Mouse (Mus musculus) forebrain, embryonic 11.5 days (tissue): ENCODE measurements at regions not wholly inside any gene's neighbourhood (a gene's known extent, or its start where the extent isn't known, plus 50 kb on each side); places are given as distances from the start of the nearest gene placed in this dataset.

Experiments used
- ATAC-seq: fragments of 200-750 bp; cut with Nextera tagmentation; replicated peaks from 2 replicates; pipeline ENCODE4 v1.8.0; 2017; ENCODE audit warnings: moderate TSS enrichment; ENCODE audit not compliant: low FRiP score
- DNase-seq: peaks from one replicate; pipeline ENCODE4 v3.0.0-alpha.2; 2017; ENCODE audit warnings: low spot score
- H3K27ac ChIP-seq: fragments of 300-500 bp; sonication (generic); 2 replicates; pipeline ENCODE4 v1.5.1; 2014; ENCODE audit warnings: low read depth, low read length
- H3K27me3 ChIP-seq: fragments of 300-500 bp; sonication (generic); 2 replicates; pipeline ENCODE4 v1.6.1; 2014; ENCODE audit warnings: mild to moderate bottlenecking, low read length, mixed read lengths; ENCODE audit not compliant: control insufficient read depth, insufficient read depth
- H3K36me3 ChIP-seq: fragments of 300-500 bp; sonication (generic); 2 replicates; pipeline ENCODE4 v1.6.1; 2014; ENCODE audit warnings: mild to moderate bottlenecking, low read length, moderate library complexity, mixed read lengths; ENCODE audit not compliant: control insufficient read depth, insufficient read depth
- H3K4me1 ChIP-seq: fragments of 300-500 bp; sonication (generic); replicated peaks from 2 replicates; pipeline ENCODE4 v1.6.1; 2014; ENCODE audit warnings: low read length, mixed read lengths; ENCODE audit not compliant: control insufficient read depth, insufficient read depth
- H3K4me2 ChIP-seq: fragments of 300-500 bp; sonication (generic); 2 replicates; pipeline ENCODE4 v1.6.1; 2014; ENCODE audit warnings: low read depth, mild to moderate bottlenecking, low read length, moderate library complexity, mixed read lengths; ENCODE audit not compliant: severe bottlenecking
- H3K4me3 ChIP-seq: fragments of 300-500 bp; sonication (generic); 2 replicates; pipeline ENCODE4 v1.5.1; 2014; ENCODE audit warnings: low read depth, low read length
- H3K9ac ChIP-seq: fragments of 300-500 bp; sonication (generic); 2 replicates; pipeline ENCODE4 v1.6.1; 2014; ENCODE audit warnings: low read length
- H3K9me3 ChIP-seq: fragments of 300-500 bp; sonication (generic); 2 replicates; pipeline ENCODE4 v1.6.1; 2016; ENCODE audit warnings: low read length, mixed read lengths; ENCODE audit not compliant: control insufficient read depth
- WGBS: fragments of 180-500 bp; shearing (Covaris S2); extraction: QIAGEN DNeasy Blood & Tissue Kit; methylation state at CpG from one replicate; pipeline ENCODE4 v1.1.7; 2014; 5-methylcytosine and 5-hydroxymethylcytosine counted together

DNA sequence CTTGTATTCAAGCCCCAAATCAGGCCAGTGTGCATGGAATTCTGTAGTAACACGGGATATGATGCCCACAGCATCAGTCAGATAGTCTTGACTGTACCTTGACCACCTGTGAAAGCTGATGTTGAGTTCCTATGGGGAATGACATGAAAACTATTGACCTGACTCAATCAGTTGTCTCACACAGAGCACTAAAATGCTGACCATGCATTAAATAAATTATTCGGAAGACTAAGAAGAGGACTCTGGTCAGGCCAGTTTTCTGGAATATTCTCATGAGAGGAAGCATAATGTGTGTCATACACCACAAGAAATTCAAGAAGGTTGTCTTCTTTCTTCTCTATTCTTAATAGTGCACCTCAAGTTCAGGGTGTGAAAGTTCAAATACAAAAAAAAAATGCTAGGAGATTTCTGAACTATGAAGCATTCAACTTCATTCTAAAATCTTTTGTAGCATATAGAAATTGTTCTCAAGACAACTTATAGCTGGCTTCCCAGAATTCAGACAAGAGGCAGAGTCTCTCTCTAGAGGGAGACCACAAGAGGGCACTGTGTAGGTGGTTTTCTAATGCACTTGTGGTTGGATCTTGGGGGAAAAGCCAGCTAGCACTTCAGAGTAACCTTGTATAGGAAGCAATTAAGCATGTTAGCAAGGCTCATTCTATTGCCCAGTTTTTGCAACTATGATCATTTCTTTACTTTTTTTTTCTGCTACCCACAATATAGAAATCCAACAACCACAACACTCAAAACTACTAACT lies 279.7 kb downstream of the Nsun3 start:
- WGBS: 63% methylated on average over 2 of the region's 2 CpGs
- Histone ChIP-seq H3K4me1 (no peaks in the 10 kb centered on the region), H3K4me2 (no peak overlapping the region), H3K36me3 (no peaks in the 10 kb centered on the region), H3K4me3 (no peak overlapping the region), H3K27me3 (no peaks in the 10 kb centered on the region), H3K9me3 (no peaks in the 10 kb centered on the region), H3K27ac (no peak overlapping the region), H3K9ac (no peak overlapping the region)
- ATAC-seq: no peak
- DNase-seq: no peak

DNA sequence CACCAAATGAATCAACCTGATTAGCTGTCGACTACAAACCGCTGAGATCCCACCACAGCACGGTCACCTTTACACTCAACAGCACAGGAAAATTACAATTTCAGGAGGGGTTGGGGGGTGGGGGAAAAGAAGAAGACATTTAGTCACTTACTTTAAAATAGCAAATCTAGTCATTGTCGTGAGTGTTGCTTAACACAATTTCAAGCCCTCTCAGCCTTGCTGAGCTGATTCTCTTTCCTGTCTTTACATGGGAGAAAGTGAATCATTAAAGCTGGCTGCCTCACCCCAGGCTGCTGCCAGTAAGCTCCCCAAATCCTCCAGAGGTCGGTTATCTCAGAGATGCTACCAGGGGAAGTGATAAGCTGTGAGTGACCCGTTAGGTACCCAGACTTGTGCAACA lies 285.7 kb downstream of the Nsun3 start:
- H3K27ac ChIP-seq: no peak overlapping the region
- 73% methylated on average over 6 of the region's 6 CpGs for WGBS
- no peak overlapping the region for H3K9ac ChIP-seq
- H3K4me3 ChIP-seq: no peak overlapping the region
- no peaks in the 10 kb centered on the region for H3K36me3 ChIP-seq
- no peaks in the 10 kb centered on the region for H3K27me3 ChIP-seq
- no peak for DNase-seq
- no peak for ATAC-seq
- no peaks in the 10 kb centered on the region for H3K9me3 ChIP-seq
- no peaks in the 10 kb centered on the region for H3K4me1 ChIP-seq
- no peak overlapping the region for H3K4me2 ChIP-seq

GRCm38 (mm10) chr16:62500334-62500733 lies 286.3 kb downstream of the Nsun3 start:
- no peaks in the 10 kb centered on the region for H3K4me1 ChIP-seq
- WGBS: 75% methylated on average over 6 of the region's 6 CpGs
- no peak overlapping the region for H3K27ac ChIP-seq
- H3K4me3 ChIP-seq: no peak overlapping the region
- no peaks in the 10 kb centered on the region for H3K36me3 ChIP-seq
- no peak overlapping the region for H3K4me2 ChIP-seq
- no peak for DNase-seq
- H3K9ac ChIP-seq: no peak overlapping the region
- no peak for ATAC-seq
- H3K27me3 ChIP-seq: no peaks in the 10 kb centered on the region
- no peaks in the 10 kb centered on the region for H3K9me3 ChIP-seq

GRCm38 (mm10) chr16:62498761-62499160 lies 287.9 kb downstream of the Nsun3 start:
- ATAC-seq: no peak
- no peak overlapping the region for H3K27ac ChIP-seq

DNA sequence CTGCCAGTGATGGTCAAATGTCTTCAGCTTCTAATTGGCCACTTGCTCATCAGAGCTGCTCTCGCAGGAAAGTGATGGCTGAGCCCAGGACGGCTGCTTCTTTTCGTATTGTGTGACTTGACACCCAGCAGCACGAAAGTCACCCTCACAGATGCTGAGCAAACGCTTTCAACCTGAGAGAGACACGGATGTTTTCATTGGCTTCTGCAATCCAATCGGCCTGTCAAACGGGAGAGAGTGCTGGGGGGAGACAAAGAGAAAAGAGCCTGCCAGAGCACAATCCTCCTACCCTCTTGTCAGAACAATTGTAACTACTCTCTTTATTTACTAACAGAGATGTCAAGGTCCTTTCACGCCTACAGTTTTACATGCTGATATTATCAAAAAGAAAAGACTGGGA lies 289.9 kb downstream of the Nsun3 start:
- Histone ChIP-seq H3K4me2 (no peak overlapping the region), H3K9me3 (no peaks in the 10 kb centered on the region), H3K27me3 (no peaks in the 10 kb centered on the region), H3K9ac (no peak overlapping the region), H3K27ac (no peak overlapping the region), H3K4me1 (no peaks in the 10 kb centered on the region), H3K36me3 (no peaks in the 10 kb centered on the region), H3K4me3 (no peak overlapping the region)
- DNase-seq (no peak), ATAC-seq (no peak)
- 63% methylated on average over 9 of the region's 9 CpGs for WGBS

More at GRCm38 (mm10) chr16:62498761-62499160, 287.9 kb downstream of the Nsun3 start:
- DNase-seq: no peak
- Histone ChIP-seq H3K27me3 (no peaks in the 10 kb centered on the region), H3K36me3 (no peaks in the 10 kb centered on the region), H3K4me3 (no peak overlapping the region), H3K4me1 (no peaks in the 10 kb centered on the region), H3K9me3 (no peaks in the 10 kb centered on the region), H3K9ac (no peak overlapping the region), H3K4me2 (no peak overlapping the region)
- 85% methylated on average over 5 of the region's 5 CpGs for WGBS

- no peak overlapping the region for H3K4me2 ChIP-seq
- no peaks in the 10 kb centered on the region for H3K9me3 ChIP-seq
- H3K4me1 ChIP-seq: no peaks in the 10 kb centered on the region
- no peak overlapping the region for H3K27ac ChIP-seq
- ATAC-seq: no peak
- no peaks in the 10 kb centered on the region for H3K36me3 ChIP-seq
- WGBS: 64% methylated on average over 2 of the region's 2 CpGs
- H3K27me3 ChIP-seq: no peaks in the 10 kb centered on the region
- no peak overlapping the region for H3K9ac ChIP-seq
- no peak for DNase-seq
- H3K4me3 ChIP-seq: no peak overlapping the region
These were observed 316.5 kb downstream of the Nsun3 start for GRCm38 (mm10) chr16:62470133-62470532.

- Histone ChIP-seq H3K4me2 (no peak overlapping the region), H3K36me3 (no peaks in the 10 kb centered on the region), H3K27ac (no peak overlapping the region), H3K27me3 (no peaks in the 10 kb centered on the region), H3K9me3 (no peaks in the 10 kb centered on the region), H3K4me1 (no peaks in the 10 kb centered on the region), H3K4me3 (no peak overlapping the region), H3K9ac (no peak overlapping the region)
- ATAC-seq (no peak), DNase-seq (no peak)
- 51% methylated on average over 3 of the region's 3 CpGs for WGBS
These were observed 317.3 kb downstream of the Nsun3 start for GRCm38 (mm10) chr16:62469286-62469685.

GRCm38 (mm10) chr16:62468846-62469245 lies 317.8 kb downstream of the Nsun3 start:
- 37% methylated on average over 3 of the region's 3 CpGs for WGBS
- Histone ChIP-seq H3K9me3 (no peaks in the 10 kb centered on the region), H3K4me1 (no peaks in the 10 kb centered on the region), H3K36me3 (no peaks in the 10 kb centered on the region), H3K9ac (no peak overlapping the region), H3K27ac (no peak overlapping the region), H3K4me3 (no peak overlapping the region), H3K27me3 (no peaks in the 10 kb centered on the region), H3K4me2 (no peak overlapping the region)
- ATAC-seq (peak; percentile 58; the same call in 1 of the 2 replicates), DNase-seq (peak; percentile 51)

GRCm38 (mm10) chr16:62459949-62460551 lies 326.6 kb downstream of the Nsun3 start:
- Histone ChIP-seq H3K4me3 (no peak overlapping the region), H3K4me2 (no peak overlapping the region), H3K9me3 (no peaks in the 10 kb centered on the region), H3K27ac (no peak overlapping the region), H3K36me3 (no peaks in the 10 kb centered on the region), H3K4me1 (no peaks in the 10 kb centered on the region), H3K9ac (no peak overlapping the region), H3K27me3 (no peaks in the 10 kb centered on the region)
- WGBS: 37% methylated on average over 4 of the region's 4 CpGs
- DNase-seq (no peak), ATAC-seq (no peak)
